Mouse (Mus musculus): ENCODE measurements at regions not wholly inside any gene's neighbourhood (a gene's known extent, or its start where the extent isn't known, plus 50 kb on each side); places are given as distances from the start of the nearest gene placed in this dataset.
A peak's percentile ranks its signal among the peaks of the same experiment; 100 is the strongest.

- Histone ChIP-seq H3K27ac (ENCODE audit: low read depth, low read length) (no peak overlapping the region), H3K4me1 (ENCODE audit: insufficient read depth, low read length) (no peaks in the 10 kb centered on the region), H3K36me3 (ENCODE audit: insufficient read depth, low read length) (no peaks in the 10 kb centered on the region), H3K9ac (replicated peaks; ENCODE audit: low read length, poor library complexity, severe bottlenecking) (no peak overlapping the region), H3K9me3 (ENCODE audit: low read length) (no peaks in the 10 kb centered on the region), H3K27me3 (ENCODE audit: insufficient read depth, low read length) (no peaks in the 10 kb centered on the region), H3K4me2 (ENCODE audit: low read depth, low read length, poor library complexity, severe bottlenecking) (no peak overlapping the region), H3K4me3 (ENCODE audit: low read depth, low read length) (no peak overlapping the region)
- no peak for DNase-seq (ENCODE audit: low spot score)
- no peak for TF ChIP-seq CTCF (IDR thresholded peaks at IDR 0.05)
- ATAC-seq (ENCODE audit: low FRiP score) = no peak
- WGBS = 91% methylated on average over 5 of the region's 5 CpGs
Measured at GRCm38 (mm10) chr16:87272363-87272762, 81.6 kb upstream of the N6amt1 start.

GRCm38 (mm10) chr16:87267954-87268804 lies 85.8 kb upstream of the N6amt1 start:
- 88% methylated on average over 9 of the region's 9 CpGs for WGBS

GRCm38 (mm10) chr16:87267517-87267916 lies 86.5 kb upstream of the N6amt1 start:
- ATAC-seq (ENCODE audit: low FRiP score) (no peak), DNase-seq (ENCODE audit: low spot score) (no peak)
- no peaks in the 10 kb centered on the region for H3K4me1 ChIP-seq (ENCODE audit: insufficient read depth, low read length)
- H3K36me3 ChIP-seq (ENCODE audit: insufficient read depth, low read length) = no peaks in the 10 kb centered on the region
- no peaks in the 10 kb centered on the region for H3K27me3 ChIP-seq (ENCODE audit: insufficient read depth, low read length)
- 89% methylated on average over 4 of the region's 4 CpGs for WGBS
- H3K27ac ChIP-seq (ENCODE audit: low read depth, low read length) = no peak overlapping the region
- no peak overlapping the region for H3K4me2 ChIP-seq (ENCODE audit: low read depth, low read length, poor library complexity, severe bottlenecking)
- H3K9me3 ChIP-seq (ENCODE audit: low read length) = no peaks in the 10 kb centered on the region
- no peak for TF ChIP-seq CTCF (IDR thresholded peaks at IDR 0.05)
- H3K9ac ChIP-seq (replicated peaks; ENCODE audit: low read length, poor library complexity, severe bottlenecking) = no peak overlapping the region
- H3K4me3 ChIP-seq (ENCODE audit: low read depth, low read length) = no peak overlapping the region

More at GRCm38 (mm10) chr16:87267954-87268804, 85.8 kb upstream of the N6amt1 start:
- no peak overlapping the region for H3K4me3 ChIP-seq (ENCODE audit: low read depth, low read length)
- no peaks in the 10 kb centered on the region for H3K27me3 ChIP-seq (ENCODE audit: insufficient read depth, low read length)
- no peak overlapping the region for H3K27ac ChIP-seq (ENCODE audit: low read depth, low read length)
- no peaks in the 10 kb centered on the region for H3K36me3 ChIP-seq (ENCODE audit: insufficient read depth, low read length)
- no peak overlapping the region for H3K4me2 ChIP-seq (ENCODE audit: low read depth, low read length, poor library complexity, severe bottlenecking)
- DNase-seq (ENCODE audit: low spot score) (no peak), ATAC-seq (ENCODE audit: low FRiP score) (no peak)
- H3K4me1 ChIP-seq (ENCODE audit: insufficient read depth, low read length) = no peaks in the 10 kb centered on the region
- no peak for TF ChIP-seq CTCF (IDR thresholded peaks at IDR 0.05)
- H3K9me3 ChIP-seq (ENCODE audit: low read length) = no peaks in the 10 kb centered on the region
- no peak overlapping the region for H3K9ac ChIP-seq (replicated peaks; ENCODE audit: low read length, poor library complexity, severe bottlenecking)

- no peak overlapping the region for H3K4me2 ChIP-seq (ENCODE audit: low read depth, low read length, poor library complexity, severe bottlenecking)
- H3K27me3 ChIP-seq (ENCODE audit: insufficient read depth, low read length) = no peaks in the 10 kb centered on the region
- WGBS = 19% methylated on average over 4 of the region's 4 CpGs
- no peak overlapping the region for H3K27ac ChIP-seq (ENCODE audit: low read depth, low read length)
- H3K9me3 ChIP-seq (ENCODE audit: low read length) = no peaks in the 10 kb centered on the region
- H3K4me1 ChIP-seq (ENCODE audit: insufficient read depth, low read length) = no peaks in the 10 kb centered on the region
- no peak overlapping the region for H3K9ac ChIP-seq (replicated peaks; ENCODE audit: low read length, poor library complexity, severe bottlenecking)
- no peaks in the 10 kb centered on the region for H3K36me3 ChIP-seq (ENCODE audit: insufficient read depth, low read length)
- no peak for TF ChIP-seq CTCF (IDR thresholded peaks at IDR 0.05)
- H3K4me3 ChIP-seq (ENCODE audit: low read depth, low read length) = no peak overlapping the region
- DNase-seq (ENCODE audit: low spot score) (peak; percentile 62), ATAC-seq (ENCODE audit: low FRiP score) (no peak)
Measured at GRCm38 (mm10) chr16:87263571-87263970, 90.4 kb upstream of the N6amt1 start.

GRCm38 (mm10) chr16:87263041-87263440 lies 90.9 kb upstream of the N6amt1 start:
- H3K4me3 ChIP-seq (ENCODE audit: low read depth, low read length) = no peak overlapping the region
- H3K4me2 ChIP-seq (ENCODE audit: low read depth, low read length, poor library complexity, severe bottlenecking) = no peak overlapping the region
- no peaks in the 10 kb centered on the region for H3K27me3 ChIP-seq (ENCODE audit: insufficient read depth, low read length)
- H3K36me3 ChIP-seq (ENCODE audit: insufficient read depth, low read length) = no peaks in the 10 kb centered on the region
- no peaks in the 10 kb centered on the region for H3K9me3 ChIP-seq (ENCODE audit: low read length)
- no peak for TF ChIP-seq CTCF (IDR thresholded peaks at IDR 0.05)
- no peak overlapping the region for H3K9ac ChIP-seq (replicated peaks; ENCODE audit: low read length, poor library complexity, severe bottlenecking)
- no peaks in the 10 kb centered on the region for H3K4me1 ChIP-seq (ENCODE audit: insufficient read depth, low read length)
- no peak overlapping the region for H3K27ac ChIP-seq (ENCODE audit: low read depth, low read length)
- WGBS = 78% methylated on average over 8 of the region's 8 CpGs
- DNase-seq (ENCODE audit: low spot score) (no peak), ATAC-seq (ENCODE audit: low FRiP score) (no peak)

- 70% methylated on average over 3 of the region's 3 CpGs for WGBS
- H3K27me3 ChIP-seq (ENCODE audit: insufficient read depth, low read length) = no peaks in the 10 kb centered on the region
- no peak overlapping the region; the same call in 1 of the 2 replicates for H3K27ac ChIP-seq (ENCODE audit: low read depth, low read length)
- peak; percentile 22; the same call in 1 of the 2 replicates for ATAC-seq (ENCODE audit: low FRiP score)
- TF ChIP-seq CTCF (IDR thresholded peaks at IDR 0.05) = no peak
- H3K9me3 ChIP-seq (ENCODE audit: low read length) = no peaks in the 10 kb centered on the region
- no peaks in the 10 kb centered on the region for H3K4me1 ChIP-seq (ENCODE audit: insufficient read depth, low read length)
- no peak overlapping the region for H3K9ac ChIP-seq (replicated peaks; ENCODE audit: low read length, poor library complexity, severe bottlenecking)
- H3K4me2 ChIP-seq (ENCODE audit: low read depth, low read length, poor library complexity, severe bottlenecking) = no peak overlapping the region
- no peaks in the 10 kb centered on the region for H3K36me3 ChIP-seq (ENCODE audit: insufficient read depth, low read length)
- DNase-seq (ENCODE audit: low spot score) = no peak
- H3K4me3 ChIP-seq (ENCODE audit: low read depth, low read length) = no peak overlapping the region
Measured at GRCm38 (mm10) chr16:87262497-87262896, 91.5 kb upstream of the N6amt1 start.

Data from midbrain, postnatal 0 days (tissue).